Mouse (Mus musculus) liver, embryonic 14.5 days (tissue): ENCODE results near the gene Fgd4.

ENCODE experiments used
- CTCF ChIP-seq: IDR thresholded peaks from 2 replicates; pipeline ENCODE4 v1.5.1; 2016; ENCODE audit warnings: antibody characterized with exemption, low read depth, control low read depth
- EP300 ChIP-seq: IDR thresholded peaks from 2 replicates; pipeline ENCODE4 v1.6.1; 2016; ENCODE audit warnings: antibody characterized with exemption, low read depth

DNA sequence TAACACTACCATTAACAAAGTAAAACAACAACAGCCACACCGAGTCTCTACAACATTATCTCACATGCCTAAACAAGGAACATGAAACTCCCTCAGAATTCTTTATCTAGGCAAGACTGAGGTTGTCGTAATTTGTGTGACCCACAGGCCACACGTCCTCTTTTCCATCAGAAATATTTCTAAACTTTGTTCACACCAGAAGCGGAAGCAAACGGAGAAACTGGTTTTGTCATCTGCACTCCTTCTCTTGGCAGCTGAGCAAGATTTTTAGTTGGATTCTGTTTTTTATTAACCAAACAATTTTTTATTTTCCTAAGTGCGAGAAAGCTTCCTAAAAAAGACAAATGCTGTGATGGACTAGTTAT is 73.6 kb downstream of the Fgd4 start:
- TF ChIP-seq CTCF (no peak), EP300 (no peak)
